Mouse (Mus musculus) lung, adult 2 months (tissue): Measurements from ENCODE around the gene Faf2.
A peak's percentile ranks its signal among the peaks of the same experiment; 100 is the strongest.

ENCODE experiments used
- CTCF ChIP-seq: fragments of 200-500 bp; IDR thresholded peaks from 2 replicates; pipeline ENCODE4 v1.5.1; 2011; ENCODE audit warnings: mild to moderate bottlenecking, low read length, control low read depth; ENCODE audit not compliant: insufficient read depth
- POLR2A ChIP-seq: fragments of 200-500 bp; IDR thresholded peaks from 2 replicates; pipeline ENCODE4 v1.6.1; 2011; ENCODE audit warnings: low read depth, mild to moderate bottlenecking, control low read depth, low read length, borderline replicate concordance; ENCODE audit errors: extremely low read depth

DNA sequence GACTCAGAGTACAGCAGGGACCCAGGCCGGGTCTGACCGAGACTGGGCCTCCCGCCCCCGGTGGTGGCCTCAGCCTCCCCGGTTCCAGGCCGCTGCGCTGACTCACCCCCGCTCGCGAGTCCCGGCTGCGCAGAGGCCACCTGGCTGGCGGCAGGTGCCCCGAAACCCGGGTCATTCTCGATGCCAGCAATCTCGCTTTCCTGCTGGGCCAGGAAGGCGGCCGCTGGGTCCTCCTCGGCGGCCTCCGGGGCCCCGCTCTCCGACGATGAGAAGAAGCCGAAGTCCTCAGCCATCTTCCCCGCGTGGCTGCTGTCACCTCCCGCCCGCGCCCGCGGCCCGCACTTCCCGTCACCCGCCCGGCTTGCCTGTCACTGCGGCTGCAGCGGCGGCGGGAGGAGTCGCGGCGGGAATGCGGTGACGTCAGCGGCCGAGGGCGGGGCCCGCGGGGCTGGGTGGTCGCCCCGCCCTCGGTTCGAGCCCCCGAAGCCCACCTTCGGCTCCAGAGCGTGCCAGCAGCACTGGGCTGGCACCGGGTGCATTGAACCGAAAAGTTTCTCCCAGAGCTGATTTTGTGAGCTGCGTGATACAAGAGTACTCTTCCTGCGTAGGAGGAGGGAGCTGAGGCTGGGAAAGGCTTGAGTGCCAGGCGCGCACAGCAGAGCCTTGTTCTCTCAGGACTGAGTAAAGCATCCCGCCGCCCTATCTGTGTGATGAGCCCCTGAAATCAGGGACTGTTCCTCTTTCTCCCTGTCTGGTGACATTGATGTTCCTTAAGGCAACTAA is 10.4 kb upstream of the Faf2 start, which contains the start of gene Cltb:
- TF ChIP-seq POLR2A, result peak; percentile 65; the same call in 1 of the 2 replicates
- TF ChIP-seq CTCF, result no peak
